Mouse (Mus musculus): ENCODE data around the gene Mrpl58.

DNA sequence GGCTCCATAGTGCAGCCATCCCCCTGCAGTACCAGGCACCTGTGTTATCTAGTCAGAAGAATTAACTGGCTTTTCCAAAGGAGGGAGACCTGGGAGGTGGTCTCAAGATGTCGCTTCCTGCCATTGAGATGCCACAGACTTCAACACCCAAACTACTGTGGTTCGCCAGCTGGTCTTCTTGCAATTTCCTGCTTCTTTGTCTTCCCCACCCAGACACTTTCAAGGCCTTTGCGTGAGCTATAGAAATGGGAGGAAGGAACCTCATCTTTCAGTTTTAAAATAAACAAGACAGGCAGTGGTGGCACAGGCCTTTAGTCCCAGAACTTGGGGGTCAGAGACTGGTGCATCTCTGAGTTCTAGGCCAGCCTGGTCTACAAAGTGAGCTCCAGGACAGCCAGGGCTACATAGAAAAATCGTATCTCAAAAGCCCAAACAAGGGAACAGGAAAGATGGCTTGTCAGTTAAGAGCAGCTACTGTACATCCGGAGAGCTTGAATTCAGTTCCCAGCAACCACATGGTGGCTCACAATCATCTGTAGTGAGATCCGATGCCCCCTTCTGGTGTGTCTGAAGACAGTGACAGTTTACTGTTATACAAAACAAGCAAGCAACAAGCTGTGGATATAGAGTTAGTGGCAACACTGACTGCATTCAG lies 4.8 kb downstream of the Mrpl58 start:
- TF ChIP-seq CTCF (IDR thresholded peaks at IDR 0.05; ENCODE audit: control insufficient read depth, insufficient read depth, insufficient read length) (no peak), USF1 (IDR thresholded peaks at IDR 0.05; ENCODE audit: low read depth) (no peak), MYOG (IDR thresholded peaks at IDR 0.05; ENCODE audit: control insufficient read depth, extremely low read depth, insufficient read length) (no peak), MYOD1 (IDR thresholded peaks at IDR 0.05; ENCODE audit: control insufficient read depth, insufficient read length, low read depth) (no peak), CEBPB (IDR thresholded peaks at IDR 0.05; ENCODE audit: low read depth) (no peak), MAX (IDR thresholded peaks at IDR 0.05) (no peak)
